In genomic region chr11:96284774-96285734, GRCm38 (mm10) we compare ENCODE assay signal across 8 mouse cellular contexts. TPM values are rescaled to one million over a fixed set of nuclear protein-coding genes. Genes with fewer than 3 reads are reported as not detected.
DNase-seq lines count a peak whose midpoint lies in the region; ATAC-seq and TF ChIP-seq lines count a peak whose summit lies in the region.

No protein-coding gene starts in this region.

- no peaks in the 10 kb centered on the region for H3K36me3 ChIP-seq in hindbrain, postnatal 0 days (ENCODE audit: insufficient read depth, low read length)
- H3K36me3 ChIP-seq in liver, embryonic 12.5 days: no peaks in the 10 kb centered on the region

- peaks cover 87% of the 10 kb centered on the region for H3K27me3 ChIP-seq in hindbrain, postnatal 0 days (ENCODE audit: insufficient read depth, low read length)
- H3K27me3 ChIP-seq in liver, embryonic 12.5 days (replicated peaks): peaks cover 100% of the 10 kb centered on the region

- WGBS in hindbrain, postnatal 0 days: 3% methylated on average over 33 of the region's 37 CpGs
- WGBS in liver, embryonic 12.5 days (ENCODE audit: insufficient replicate concordance): 2% methylated on average over 37 of the region's 37 CpGs

- peak overlapping the region; percentile 31 for H3K4me3 ChIP-seq in hindbrain, postnatal 0 days (ENCODE audit: low read length)
- H3K4me3 ChIP-seq in liver, embryonic 12.5 days: peak overlapping the region; percentile 19; the same call in 1 of the 2 replicates

- no peak for TF ChIP-seq CTCF in hindbrain, postnatal 0 days (IDR thresholded peaks at IDR 0.05; ENCODE audit: low read depth)

- H3K4me2 ChIP-seq in hindbrain, postnatal 0 days (ENCODE audit: low read depth, low read length): peak overlapping the region; percentile 50
- peak overlapping the region; percentile 55 for H3K4me2 ChIP-seq in liver, embryonic 12.5 days

- peak; percentile 58; the same call in 1 of the 2 replicates for ATAC-seq in hindbrain, postnatal 0 days
- no peak for ATAC-seq in liver, embryonic 12.5 days
- no peak for ATAC-seq in megakaryocyte-erythroid progenitor cell, adult 5-6 weeks (replicated peaks; ENCODE audit: low FRiP score, low TSS enrichment, poor library complexity, severe bottlenecking)

- H3K27ac ChIP-seq in hindbrain, postnatal 0 days: no peak overlapping the region; the same call in 1 of the 2 replicates
- no peak overlapping the region for H3K27ac ChIP-seq in liver, embryonic 12.5 days

- H3K9me3 ChIP-seq in hindbrain, postnatal 0 days (ENCODE audit: low read length): no peaks in the 10 kb centered on the region
- H3K9me3 ChIP-seq in liver, embryonic 12.5 days (replicated peaks): no peaks in the 10 kb centered on the region

- DNase-seq in A20 (ENCODE audit: low read depth, low spot score) (peak; percentile 76), ES-CJ7 (ENCODE audit: low read depth, low spot score) (peak; percentile 76)
- DNase-seq in hindbrain, postnatal 0 days (ENCODE audit: low spot score): no peak
- DNase-seq in T-cell, adult 2 months (ENCODE audit: low spot score): no peak
- DNase-seq in frontal cortex, postnatal 25 days (ENCODE audit: low spot score in 2 of 2): no peak
- no peak for DNase-seq in layer of hippocampus, adult 8-10 months (ENCODE audit: low spot score in 2 of 2)

- H3K9ac ChIP-seq in hindbrain, postnatal 0 days (replicated peaks; ENCODE audit: low read length): no peak overlapping the region
- H3K9ac ChIP-seq in liver, embryonic 12.5 days: no peak overlapping the region

- H3K4me1 ChIP-seq in hindbrain, postnatal 0 days (ENCODE audit: insufficient read depth, low read length): no peaks in the 10 kb centered on the region
- peaks cover 5% of the 10 kb centered on the region; the same call in 1 of the 2 replicates for H3K4me1 ChIP-seq in liver, embryonic 12.5 days

RNA-seq across cellular contexts. Expression of gene Hoxb7, which starts 1.4 kb away (rescaled TPM):
- 11.0 and 21.7 TPM in 2 replicates for total RNA-seq in hindbrain, postnatal 0 days (2014; rRNA removed)
- 10.1 and 16.8 TPM in 2 replicates for polyA plus RNA-seq in hindbrain, postnatal 0 days (2015; fragmentation: Nextera tagmentation; extraction: Ambion mirVana)
- 0.18 and 0.37 TPM in 2 replicates for polyA plus RNA-seq in liver, embryonic 12.5 days (2016; fragmentation: Nextera tagmentation; extraction: Ambion mirVana)
- not detected in 2 replicates for total RNA-seq in megakaryocyte-erythroid progenitor cell, adult 5-6 weeks (2014; fragmentation: Nextera tagmentation)
- not detected in 2 replicates for total RNA-seq in megakaryocyte-erythroid progenitor cell, adult 5-6 weeks (2017)
- total RNA-seq in layer of hippocampus, adult 8-10 months (2022): not detected

RNA-seq across cellular contexts. Expression of gene Hoxb8, which starts 3.3 kb away (rescaled TPM):
- total RNA-seq in hindbrain, postnatal 0 days (2014; rRNA removed): 28.0 and 66.5 TPM in 2 replicates
- 4.6 and 6.2 TPM in 2 replicates for polyA plus RNA-seq in hindbrain, postnatal 0 days (2015; fragmentation: Nextera tagmentation; extraction: Ambion mirVana)
- not detected in 2 replicates for polyA plus RNA-seq in liver, embryonic 12.5 days (2016; fragmentation: Nextera tagmentation; extraction: Ambion mirVana)
- total RNA-seq in megakaryocyte-erythroid progenitor cell, adult 5-6 weeks (2014; fragmentation: Nextera tagmentation): not detected in 2 replicates
- not detected in 2 replicates for total RNA-seq in megakaryocyte-erythroid progenitor cell, adult 5-6 weeks (2017)
- not detected for total RNA-seq in layer of hippocampus, adult 8-10 months (2022)

RNA-seq across cellular contexts. Expression of gene Hoxb6, which starts 7.2 kb away (rescaled TPM):
- 23.2 and 30.2 TPM in 2 replicates for total RNA-seq in hindbrain, postnatal 0 days (2014; rRNA removed)
- 29.0 and 36.3 TPM in 2 replicates for polyA plus RNA-seq in hindbrain, postnatal 0 days (2015; fragmentation: Nextera tagmentation; extraction: Ambion mirVana)
- polyA plus RNA-seq in liver, embryonic 12.5 days (2016; fragmentation: Nextera tagmentation; extraction: Ambion mirVana): 0.30 TPM in 2 replicates
- total RNA-seq in megakaryocyte-erythroid progenitor cell, adult 5-6 weeks (2014; fragmentation: Nextera tagmentation): not detected in 2 replicates
- total RNA-seq in megakaryocyte-erythroid progenitor cell, adult 5-6 weeks (2017): 0.72 TPM in 1 of 2 replicates, not detected in the other
- not detected for total RNA-seq in layer of hippocampus, adult 8-10 months (2022)

RNA-seq across cellular contexts. Expression of gene Hoxb9, which starts 13.8 kb away (rescaled TPM):
- total RNA-seq in hindbrain, postnatal 0 days (2014; rRNA removed): 0.40 TPM in 1 of 2 replicates, not detected in the other
- polyA plus RNA-seq in hindbrain, postnatal 0 days (2015; fragmentation: Nextera tagmentation; extraction: Ambion mirVana): 0.13 TPM in 1 of 2 replicates, not detected in the other
- polyA plus RNA-seq in liver, embryonic 12.5 days (2016; fragmentation: Nextera tagmentation; extraction: Ambion mirVana): not detected in 2 replicates
- total RNA-seq in megakaryocyte-erythroid progenitor cell, adult 5-6 weeks (2014; fragmentation: Nextera tagmentation): not detected in 2 replicates
- not detected in 2 replicates for total RNA-seq in megakaryocyte-erythroid progenitor cell, adult 5-6 weeks (2017)
- total RNA-seq in layer of hippocampus, adult 8-10 months (2022): not detected

RNA-seq across cellular contexts. Expression of gene Hoxb5, which starts 18.1 kb away (rescaled TPM):
- 16.5 and 24.3 TPM in 2 replicates for total RNA-seq in hindbrain, postnatal 0 days (2014; rRNA removed)
- polyA plus RNA-seq in hindbrain, postnatal 0 days (2015; fragmentation: Nextera tagmentation; extraction: Ambion mirVana): 109 and 113 TPM in 2 replicates
- polyA plus RNA-seq in liver, embryonic 12.5 days (2016; fragmentation: Nextera tagmentation; extraction: Ambion mirVana): 1.3 and 1.5 TPM in 2 replicates
- total RNA-seq in megakaryocyte-erythroid progenitor cell, adult 5-6 weeks (2014; fragmentation: Nextera tagmentation): not detected in 2 replicates
- not detected in 2 replicates for total RNA-seq in megakaryocyte-erythroid progenitor cell, adult 5-6 weeks (2017)
- total RNA-seq in layer of hippocampus, adult 8-10 months (2022): not detected

Comparison
In these comparisons a context has a peak if more than half of its experiments do, and no peak if none do; other contexts are left out.
1. DNase-seq: peak in A20 (single experiment) and ES-CJ7 (single experiment); none in hindbrain, postnatal 0 days (single experiment), T-cell, adult 2 months (single experiment), frontal cortex, postnatal 25 days (0 of 2) and layer of hippocampus, adult 8-10 months (0 of 2).
2. RNA of gene Hoxb7, which starts 1.4 kb away (total RNA-seq): 11.0 to 21.7 TPM in hindbrain, postnatal 0 days; not detected in megakaryocyte-erythroid progenitor cell, adult 5-6 weeks and not detected in layer of hippocampus, adult 8-10 months; every median in the first group is over 10 times any median in the second.
3. RNA of gene Hoxb8, which starts 3.3 kb away (total RNA-seq): 28.0 to 66.5 TPM in hindbrain, postnatal 0 days; not detected in megakaryocyte-erythroid progenitor cell, adult 5-6 weeks and not detected in layer of hippocampus, adult 8-10 months; every median in the first group is over 10 times any median in the second.
4. RNA of gene Hoxb6, which starts 7.2 kb away (total RNA-seq): 23.2 to 30.2 TPM in hindbrain, postnatal 0 days; not detected in layer of hippocampus, adult 8-10 months and 0.72 TPM in megakaryocyte-erythroid progenitor cell, adult 5-6 weeks; every median in the first group is over 10 times any median in the second.